Mouse (Mus musculus): ENCODE measurements around the gene Ddn. TPM values are rescaled to one million over a fixed set of nuclear protein-coding genes. Genes with fewer than 3 reads are reported as not detected.
A peak's percentile ranks its signal among the peaks of the same experiment; 100 is the strongest.

The Ddn gene
- not detected in 2 replicates for polyA plus RNA-seq (2014; fragmentation: Nextera tagmentation; extraction: Ambion mirVana)

DNA sequence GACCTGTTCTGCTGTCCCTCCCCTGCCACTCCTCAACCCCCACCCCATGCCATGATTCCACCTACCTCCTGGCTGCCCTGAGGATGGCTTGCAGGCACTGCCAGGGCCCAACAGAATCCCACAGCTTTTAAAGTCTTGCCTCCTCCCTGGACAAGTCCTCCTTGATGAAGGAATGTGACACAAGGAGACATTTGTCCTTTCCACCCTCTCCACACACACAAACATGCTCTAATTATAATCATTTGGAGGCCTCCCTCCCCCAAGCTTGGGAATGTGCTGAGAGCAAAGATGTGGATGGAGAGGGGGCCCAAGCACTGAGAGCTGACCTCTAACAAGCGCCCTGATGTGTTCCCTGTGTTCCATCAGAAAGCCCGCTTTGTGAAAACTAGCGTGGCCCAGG, at the start of gene Ddn:
Ddn (minus strand) TSS at position 101 of the 400 bp plus-strand sequence.
- peaks cover 22% of the 10 kb centered on the region for H3K36me3 ChIP-seq (ENCODE audit: control insufficient read depth, insufficient read depth, low read length)
- H3K4me3 ChIP-seq (ENCODE audit: low read depth, low read length) = peak within 1 kb of the TSS; percentile 27
- ATAC-seq (replicated peaks; ENCODE audit: low FRiP score, low TSS enrichment, low read depth) = no peak
- 58% methylated on average over 3 of the region's 3 CpGs for WGBS
- peaks cover 15% of the 10 kb centered on the region for H3K4me1 ChIP-seq (replicated peaks; ENCODE audit: control insufficient read depth, insufficient read depth, low read length)
- no peak within 1 kb of the TSS for H3K27ac ChIP-seq (ENCODE audit: low read depth)
- H3K27me3 ChIP-seq (replicated peaks; ENCODE audit: control insufficient read depth, insufficient read depth, low read length) = peaks cover 57% of the 10 kb centered on the region
- no peak within 1 kb of the TSS for H3K9ac ChIP-seq (ENCODE audit: low read length)
- H3K9me3 ChIP-seq (ENCODE audit: control insufficient read depth, low read length) = no peaks in the 10 kb centered on the region
- H3K4me2 ChIP-seq (ENCODE audit: low read length) = peak within 1 kb of the TSS; percentile 55
- DNase-seq (ENCODE audit: low spot score) = no peak

DNA sequence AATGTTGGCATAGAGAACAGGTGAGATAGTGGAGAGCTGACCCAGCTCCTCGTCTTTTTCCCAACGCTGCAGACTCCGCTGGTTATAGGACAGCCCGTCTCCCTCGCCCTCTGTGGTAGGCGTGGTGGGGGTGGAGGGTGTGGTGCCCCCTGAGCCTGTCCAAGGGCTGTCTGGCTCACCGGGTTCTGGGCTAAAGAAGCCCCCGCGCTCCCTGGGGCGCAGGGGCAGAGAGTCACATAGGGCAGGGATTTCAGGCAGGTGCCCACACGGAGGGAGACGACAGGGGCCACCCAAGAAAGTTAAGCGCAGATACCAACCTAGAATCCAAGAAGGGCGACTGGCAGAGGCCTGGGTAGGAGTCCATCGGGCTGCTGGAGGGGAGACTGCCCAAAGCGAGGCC, 44.9 kb upstream of the Ddn start:
- ATAC-seq (replicated peaks; ENCODE audit: low FRiP score, low TSS enrichment, low read depth) = no peak
- Histone ChIP-seq H3K4me3 (ENCODE audit: low read depth, low read length) (no peak overlapping the region), H3K36me3 (ENCODE audit: control insufficient read depth, insufficient read depth, low read length) (peaks cover 100% of the 10 kb centered on the region), H3K27me3 (replicated peaks; ENCODE audit: control insufficient read depth, insufficient read depth, low read length) (no peaks in the 10 kb centered on the region), H3K4me2 (ENCODE audit: low read length) (no peak overlapping the region), H3K27ac (ENCODE audit: low read depth) (no peak overlapping the region), H3K4me1 (replicated peaks; ENCODE audit: control insufficient read depth, insufficient read depth, low read length) (no peaks in the 10 kb centered on the region), H3K9ac (ENCODE audit: low read length) (no peak overlapping the region), H3K9me3 (ENCODE audit: control insufficient read depth, low read length) (no peaks in the 10 kb centered on the region)
- DNase-seq (ENCODE audit: low spot score) = no peak
- WGBS = 93% methylated on average over 16 of the region's 16 CpGs

DNA sequence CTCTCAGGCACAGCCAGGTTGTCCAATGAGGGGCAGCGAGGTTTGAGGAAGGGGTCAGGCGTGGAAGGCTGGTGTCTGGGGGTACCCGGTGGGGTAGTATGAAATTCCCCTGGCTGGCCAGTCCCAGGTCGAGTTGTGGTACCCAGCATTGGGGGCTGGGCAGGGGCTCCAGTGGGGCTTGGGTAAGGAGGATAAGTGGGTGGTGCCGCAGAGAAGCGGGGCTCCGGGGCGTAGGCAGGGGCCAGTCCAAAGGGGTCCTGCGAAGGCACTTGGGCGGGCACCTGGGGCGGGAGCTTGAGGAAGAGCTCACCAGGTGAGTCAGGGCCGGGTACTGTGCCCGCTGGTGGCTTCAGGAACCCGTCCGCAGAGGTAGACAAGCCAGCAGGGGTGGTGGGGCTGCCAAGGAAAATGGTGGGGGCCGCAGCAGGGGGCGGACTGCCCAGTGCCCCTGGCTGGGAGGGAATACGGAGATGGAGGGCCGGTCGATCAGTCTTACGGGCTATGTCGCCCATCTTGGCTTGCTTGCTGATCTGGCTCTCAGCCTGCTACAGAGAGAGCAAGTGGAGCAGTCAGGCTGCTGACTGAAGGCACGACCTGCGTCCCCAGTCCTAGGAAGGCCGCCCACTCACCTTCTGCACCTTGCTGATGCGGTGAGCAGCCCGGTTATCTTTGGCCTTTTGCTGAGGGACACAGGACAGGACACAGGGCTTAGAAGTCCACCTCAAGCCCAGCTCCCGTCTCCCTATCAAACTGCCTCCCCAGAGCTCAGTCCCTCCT, 44.1 kb upstream of the Ddn start:
- Histone ChIP-seq H3K27me3 (replicated peaks; ENCODE audit: control insufficient read depth, insufficient read depth, low read length) (no peaks in the 10 kb centered on the region), H3K9me3 (ENCODE audit: control insufficient read depth, low read length) (no peaks in the 10 kb centered on the region), H3K4me1 (replicated peaks; ENCODE audit: control insufficient read depth, insufficient read depth, low read length) (no peaks in the 10 kb centered on the region), H3K9ac (ENCODE audit: low read length) (no peak overlapping the region), H3K27ac (ENCODE audit: low read depth) (no peak overlapping the region), H3K4me3 (ENCODE audit: low read depth, low read length) (no peak overlapping the region), H3K36me3 (ENCODE audit: control insufficient read depth, insufficient read depth, low read length) (peaks cover 100% of the 10 kb centered on the region), H3K4me2 (ENCODE audit: low read length) (no peak overlapping the region)
- 91% methylated on average over 28 of the region's 28 CpGs for WGBS
- DNase-seq (ENCODE audit: low spot score) = no peak
- ATAC-seq (replicated peaks; ENCODE audit: low FRiP score, low TSS enrichment, low read depth) = no peak

DNA sequence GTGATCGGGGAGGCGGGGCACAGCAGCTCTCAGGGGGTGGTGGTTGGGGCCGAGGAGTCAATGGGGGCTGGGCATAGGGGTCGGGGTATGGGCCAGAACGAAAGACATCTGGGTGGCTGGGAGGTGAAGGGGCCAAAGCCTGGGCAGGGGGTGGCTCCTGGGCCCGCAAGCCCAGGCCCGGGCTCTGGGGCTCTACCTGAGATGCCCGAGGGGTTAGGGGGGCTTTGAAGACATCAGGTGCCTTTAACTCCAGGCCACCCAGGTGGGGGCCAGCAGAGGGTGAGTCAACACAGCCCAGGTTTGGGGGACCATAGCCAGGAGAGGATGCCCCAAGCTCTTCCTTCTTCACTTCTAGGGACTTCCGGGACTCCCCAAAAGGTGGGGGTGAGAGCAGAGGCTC, 43.4 kb upstream of the Ddn start:
- H3K27ac ChIP-seq (ENCODE audit: low read depth) = no peak overlapping the region
- WGBS = 85% methylated on average over 9 of the region's 9 CpGs
- H3K9me3 ChIP-seq (ENCODE audit: control insufficient read depth, low read length) = no peaks in the 10 kb centered on the region
- DNase-seq (ENCODE audit: low spot score) = no peak
- H3K4me3 ChIP-seq (ENCODE audit: low read depth, low read length) = no peak overlapping the region
- no peak overlapping the region for H3K4me2 ChIP-seq (ENCODE audit: low read length)
- H3K36me3 ChIP-seq (ENCODE audit: control insufficient read depth, insufficient read depth, low read length) = peaks cover 100% of the 10 kb centered on the region
- H3K9ac ChIP-seq (ENCODE audit: low read length) = no peak overlapping the region
- H3K4me1 ChIP-seq (replicated peaks; ENCODE audit: control insufficient read depth, insufficient read depth, low read length) = no peaks in the 10 kb centered on the region
- no peaks in the 10 kb centered on the region for H3K27me3 ChIP-seq (replicated peaks; ENCODE audit: control insufficient read depth, insufficient read depth, low read length)
- no peak for ATAC-seq (replicated peaks; ENCODE audit: low FRiP score, low TSS enrichment, low read depth)

DNA sequence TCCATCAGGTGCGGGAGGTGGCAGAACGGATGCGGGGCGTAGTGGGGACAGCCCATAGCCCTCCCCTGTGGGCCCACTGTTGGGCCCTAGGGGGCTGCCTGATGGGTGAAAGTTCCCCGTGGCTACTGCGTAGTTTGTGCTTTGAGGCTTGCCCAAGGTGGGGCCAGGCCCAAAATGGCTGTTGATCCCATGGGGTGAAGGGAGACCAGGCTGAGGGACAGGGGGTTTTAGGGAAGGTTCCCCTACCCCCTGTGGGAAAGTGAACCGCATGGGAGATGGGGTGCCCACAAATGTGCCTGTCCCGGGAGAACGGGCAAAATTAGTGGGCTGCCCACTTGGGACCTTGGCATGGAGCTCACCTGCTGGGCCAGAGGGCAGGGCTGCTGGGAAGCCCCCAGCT, 42.8 kb upstream of the Ddn start:
- Histone ChIP-seq H3K9me3 (ENCODE audit: control insufficient read depth, low read length) (no peaks in the 10 kb centered on the region), H3K27ac (ENCODE audit: low read depth) (no peak overlapping the region), H3K27me3 (replicated peaks; ENCODE audit: control insufficient read depth, insufficient read depth, low read length) (no peaks in the 10 kb centered on the region), H3K4me3 (ENCODE audit: low read depth, low read length) (no peak overlapping the region), H3K36me3 (ENCODE audit: control insufficient read depth, insufficient read depth, low read length) (peaks cover 100% of the 10 kb centered on the region), H3K4me2 (ENCODE audit: low read length) (no peak overlapping the region), H3K4me1 (replicated peaks; ENCODE audit: control insufficient read depth, insufficient read depth, low read length) (no peaks in the 10 kb centered on the region), H3K9ac (ENCODE audit: low read length) (no peak overlapping the region)
- no peak for DNase-seq (ENCODE audit: low spot score)
- no peak for ATAC-seq (replicated peaks; ENCODE audit: low FRiP score, low TSS enrichment, low read depth)
- WGBS = 94% methylated on average over 9 of the region's 9 CpGs

DNA sequence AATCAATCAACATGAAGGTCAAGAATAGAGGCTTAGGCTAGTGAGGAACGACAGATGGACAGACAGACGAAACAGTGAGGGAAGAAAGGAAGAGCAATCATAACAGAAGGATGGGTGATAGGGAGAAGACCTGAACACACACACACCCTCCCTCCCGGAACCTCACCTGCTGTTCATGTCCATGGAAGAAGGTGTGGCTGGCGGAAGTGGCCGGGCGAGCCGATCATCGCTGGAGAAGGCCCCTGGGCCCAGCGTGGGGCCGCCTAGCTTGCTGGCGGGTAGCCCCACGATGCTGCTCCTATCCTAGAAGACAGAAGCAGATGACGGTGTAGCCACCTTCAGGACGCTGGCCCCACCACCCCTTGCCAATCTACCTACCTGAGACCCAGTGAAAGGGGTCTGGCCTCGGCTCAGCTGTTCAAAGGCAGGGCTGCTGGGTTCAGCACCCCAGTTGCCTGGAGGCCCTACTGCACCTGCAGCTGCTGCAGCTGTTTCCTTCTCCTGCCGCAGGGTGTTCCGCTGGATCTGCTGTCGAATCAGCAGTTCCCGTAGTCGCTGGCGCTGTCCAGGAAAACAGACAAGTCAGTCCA, 42.0 kb upstream of the Ddn start:
- ATAC-seq (replicated peaks; ENCODE audit: low FRiP score, low TSS enrichment, low read depth) (no peak), DNase-seq (ENCODE audit: low spot score) (no peak)
- H3K4me3 ChIP-seq (ENCODE audit: low read depth, low read length) = no peak overlapping the region
- WGBS = 88% methylated on average over 21 of the region's 21 CpGs
- no peaks in the 10 kb centered on the region for H3K9me3 ChIP-seq (ENCODE audit: control insufficient read depth, low read length)
- no peak overlapping the region for H3K27ac ChIP-seq (ENCODE audit: low read depth)
- H3K4me1 ChIP-seq (replicated peaks; ENCODE audit: control insufficient read depth, insufficient read depth, low read length) = no peaks in the 10 kb centered on the region
- H3K27me3 ChIP-seq (replicated peaks; ENCODE audit: control insufficient read depth, insufficient read depth, low read length) = no peaks in the 10 kb centered on the region
- no peak overlapping the region for H3K9ac ChIP-seq (ENCODE audit: low read length)
- H3K36me3 ChIP-seq (ENCODE audit: control insufficient read depth, insufficient read depth, low read length) = peaks cover 100% of the 10 kb centered on the region
- H3K4me2 ChIP-seq (ENCODE audit: low read length) = no peak overlapping the region

DNA sequence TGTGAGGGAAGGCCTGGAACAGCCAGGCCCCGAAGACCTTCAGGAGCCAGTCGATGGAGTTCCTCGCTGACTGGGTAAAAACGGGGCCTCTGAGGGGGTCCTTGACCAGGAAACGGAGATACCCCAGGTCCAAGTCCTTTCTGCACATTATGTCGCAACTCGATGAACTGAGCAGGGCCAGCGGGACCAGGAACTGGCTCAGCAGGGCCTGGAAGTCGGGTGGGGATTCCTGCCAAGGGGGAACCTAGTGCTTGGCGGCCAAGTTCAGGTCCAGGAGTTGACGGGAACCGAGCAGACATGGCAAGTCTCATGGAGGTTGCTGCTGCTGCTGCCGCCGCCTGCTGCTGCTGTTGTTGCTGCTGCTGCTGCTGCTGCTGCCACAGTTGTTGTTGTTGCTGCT, 41.4 kb upstream of the Ddn start:
- no peak for DNase-seq (ENCODE audit: low spot score)
- Histone ChIP-seq H3K9me3 (ENCODE audit: control insufficient read depth, low read length) (no peaks in the 10 kb centered on the region), H3K4me2 (ENCODE audit: low read length) (no peak overlapping the region), H3K4me1 (replicated peaks; ENCODE audit: control insufficient read depth, insufficient read depth, low read length) (no peaks in the 10 kb centered on the region), H3K4me3 (ENCODE audit: low read depth, low read length) (no peak overlapping the region), H3K9ac (ENCODE audit: low read length) (no peak overlapping the region), H3K27ac (ENCODE audit: low read depth) (no peak overlapping the region), H3K36me3 (ENCODE audit: control insufficient read depth, insufficient read depth, low read length) (peaks cover 100% of the 10 kb centered on the region), H3K27me3 (replicated peaks; ENCODE audit: control insufficient read depth, insufficient read depth, low read length) (no peaks in the 10 kb centered on the region)
- 91% methylated on average over 14 of the region's 14 CpGs for WGBS
- no peak for ATAC-seq (replicated peaks; ENCODE audit: low FRiP score, low TSS enrichment, low read depth)

DNA sequence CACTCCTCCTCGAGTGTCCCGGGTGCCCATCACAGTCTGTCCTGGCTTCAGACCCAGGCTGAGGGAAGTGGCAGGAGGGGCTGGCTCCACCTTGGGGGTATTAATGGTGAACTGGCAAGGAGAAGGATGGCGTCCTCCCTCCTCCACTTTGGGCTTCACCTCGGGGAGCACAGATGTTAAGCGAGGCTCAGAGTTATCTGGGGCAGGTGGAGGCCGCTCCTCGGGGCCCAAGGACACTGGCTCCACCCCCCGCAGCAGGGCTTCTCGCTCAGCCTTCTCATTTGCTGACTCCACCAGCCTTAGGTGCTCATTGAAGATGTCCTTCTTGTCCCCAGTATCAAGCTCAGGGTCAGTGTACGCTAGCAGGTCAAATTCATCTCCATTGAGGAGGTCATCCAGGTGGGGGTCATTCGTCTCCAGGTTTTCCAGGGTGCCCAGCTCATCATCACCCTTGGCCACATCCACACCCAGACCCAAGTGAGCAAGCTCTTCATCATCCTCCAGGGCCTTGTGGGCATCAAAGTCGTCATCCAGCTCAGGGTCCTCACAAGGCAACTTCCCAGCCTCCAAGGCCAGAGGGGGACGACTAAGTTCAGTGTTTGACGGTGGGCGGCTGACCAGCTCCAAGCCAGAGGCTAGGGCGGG, 40.8 kb upstream of the Ddn start:
- WGBS = 91% methylated on average over 16 of the region's 16 CpGs
- peaks cover 100% of the 10 kb centered on the region for H3K36me3 ChIP-seq (ENCODE audit: control insufficient read depth, insufficient read depth, low read length)

More for the DNA sequence above, 40.8 kb upstream of the Ddn start:
- no peaks in the 10 kb centered on the region for H3K27me3 ChIP-seq (replicated peaks; ENCODE audit: control insufficient read depth, insufficient read depth, low read length)
- ATAC-seq (replicated peaks; ENCODE audit: low FRiP score, low TSS enrichment, low read depth) = no peak
- no peak overlapping the region for H3K4me2 ChIP-seq (ENCODE audit: low read length)
- H3K9ac ChIP-seq (ENCODE audit: low read length) = no peak overlapping the region
- no peaks in the 10 kb centered on the region for H3K4me1 ChIP-seq (replicated peaks; ENCODE audit: control insufficient read depth, insufficient read depth, low read length)
- H3K27ac ChIP-seq (ENCODE audit: low read depth) = no peak overlapping the region
- H3K9me3 ChIP-seq (ENCODE audit: control insufficient read depth, low read length) = no peaks in the 10 kb centered on the region
- no peak overlapping the region for H3K4me3 ChIP-seq (ENCODE audit: low read depth, low read length)
- no peak for DNase-seq (ENCODE audit: low spot score)
